Mouse (Mus musculus) hindbrain, embryonic 16.5 days (tissue): ENCODE data around the gene Cd6. TPM values are rescaled to one million over a fixed set of nuclear protein-coding genes. Genes with fewer than 3 reads are reported as not detected.

Experiments
- ATAC-seq: fragments of 200-750 bp; cut with Nextera tagmentation; 2 replicates; pipeline ENCODE4 v1.8.0; 2017; ENCODE audit warnings: moderate TSS enrichment, moderate library complexity
- H3K27ac ChIP-seq: fragments of 300-500 bp; sonication (generic); 2 replicates; pipeline ENCODE4 v1.5.1; 2014; ENCODE audit warnings: low read depth, mild to moderate bottlenecking, control low read depth, low read length, moderate library complexity
- H3K27me3 ChIP-seq: fragments of 300-500 bp; sonication (generic); replicated peaks from 2 replicates; pipeline ENCODE4 v1.6.1; 2014; ENCODE audit warnings: low read length; ENCODE audit not compliant: control insufficient read depth, insufficient read depth
- H3K36me3 ChIP-seq: fragments of 300-500 bp; sonication (generic); 2 replicates; pipeline ENCODE4 v1.6.1; 2014; ENCODE audit warnings: mild to moderate bottlenecking, low read length, moderate library complexity, mixed read lengths; ENCODE audit not compliant: control insufficient read depth, insufficient read depth
- H3K4me1 ChIP-seq: fragments of 300-500 bp; sonication (generic); 2 replicates; pipeline ENCODE4 v1.6.1; 2014; ENCODE audit warnings: low read depth, low read length; ENCODE audit not compliant: control insufficient read depth, insufficient read depth
- H3K4me2 ChIP-seq: fragments of 300-500 bp; sonication (generic); 2 replicates; pipeline ENCODE4 v1.6.1; 2014; ENCODE audit warnings: mild to moderate bottlenecking, low read length, control low read depth, moderate library complexity
- H3K4me3 ChIP-seq: fragments of 300-500 bp; sonication (generic); 2 replicates; pipeline ENCODE4 v1.5.1; 2014; ENCODE audit warnings: mild to moderate bottlenecking, low read length, control low read depth, moderate library complexity
- H3K9ac ChIP-seq: fragments of 300-500 bp; sonication (generic); 2 replicates; pipeline ENCODE4 v1.6.1; 2014; ENCODE audit warnings: low read depth, mild to moderate bottlenecking, control low read depth, low read length, moderate library complexity
- H3K9me3 ChIP-seq: fragments of 300-500 bp; sonication (generic); 2 replicates; pipeline ENCODE4 v1.6.1; 2014; ENCODE audit warnings: mild to moderate bottlenecking, low read length, moderate library complexity; ENCODE audit not compliant: control insufficient read depth
- WGBS: fragments of 180-500 bp; shearing (Covaris S2); extraction: QIAGEN DNeasy Blood & Tissue Kit; methylation state at CpG from one replicate; pipeline ENCODE4 v1.1.7; 2014; 5-methylcytosine and 5-hydroxymethylcytosine counted together
- polyA plus RNA-seq: library from polyadenylated mRNA; unstranded; fragments of >200 nt; fragmentation: Nextera tagmentation; extraction: Ambion mirVana; gene quantifications from 2 replicates; pipeline ENCODE4 v1.2.1, GENCODE M21; 2015

Gene Cd6
- polyA plus RNA-seq, 1 experiment from 2014 or later, result not detected

DNA sequence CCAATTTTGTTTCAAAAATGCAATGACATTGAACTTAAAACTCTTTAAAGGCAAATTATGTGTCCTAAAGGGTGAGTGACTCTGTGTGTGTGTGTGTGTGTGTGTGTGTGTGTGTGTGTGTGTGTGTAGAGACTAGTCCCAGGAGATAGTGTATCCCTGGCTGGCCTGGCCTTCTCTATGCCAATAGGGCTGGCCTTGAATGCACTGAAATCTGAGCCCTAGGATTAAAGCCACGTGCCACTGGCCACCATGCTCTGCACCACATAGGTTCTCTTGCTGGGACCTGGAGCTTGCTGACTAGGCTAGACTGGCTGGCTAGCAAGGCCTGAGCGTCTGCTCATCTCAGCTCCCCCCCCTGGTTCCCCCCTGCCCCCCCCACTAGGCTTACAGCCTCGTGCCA is 36.8 kb downstream of the Cd6 start:
- Histone ChIP-seq H3K4me3 (no peak overlapping the region), H3K9ac (no peak overlapping the region), H3K27me3 (no peaks in the 10 kb centered on the region), H3K4me2 (no peak overlapping the region), H3K36me3 (no peaks in the 10 kb centered on the region), H3K27ac (no peak overlapping the region), H3K9me3 (no peaks in the 10 kb centered on the region), H3K4me1 (no peaks in the 10 kb centered on the region)
- 60% methylated on average over 3 of the region's 3 CpGs for WGBS
- ATAC-seq, result no peak

GRCm38 (mm10) chr19:10790323-10790722 is 39.5 kb downstream of the Cd6 start:
- Histone ChIP-seq H3K4me1 (no peaks in the 10 kb centered on the region), H3K4me3 (no peak overlapping the region), H3K9me3 (no peaks in the 10 kb centered on the region), H3K27me3 (no peaks in the 10 kb centered on the region), H3K36me3 (no peaks in the 10 kb centered on the region), H3K27ac (no peak overlapping the region), H3K9ac (no peak overlapping the region), H3K4me2 (no peak overlapping the region)
- ATAC-seq, result no peak
- WGBS, result 83% methylated on average over 9 of the region's 9 CpGs

DNA sequence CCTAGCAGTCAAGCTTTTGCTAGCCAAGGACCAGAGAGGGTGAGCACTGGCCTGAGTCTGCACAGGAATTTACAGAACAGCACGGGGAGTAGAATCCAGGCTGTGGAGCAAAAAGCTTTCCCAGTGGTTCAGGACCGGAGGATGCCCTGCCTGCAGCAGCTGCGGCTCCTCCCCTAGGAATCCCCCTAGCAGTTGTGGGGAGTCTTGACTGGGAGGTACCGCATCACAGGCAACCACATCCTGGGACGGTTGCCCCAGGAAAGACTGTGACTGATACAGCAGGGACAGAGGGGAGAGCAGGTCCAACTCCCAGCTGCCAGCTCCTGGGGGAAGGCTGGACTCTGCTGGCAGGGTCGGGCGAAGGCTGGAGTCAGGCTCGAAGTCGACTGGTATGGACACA is 41.6 kb downstream of the Cd6 start:
- no peak for ATAC-seq

GRCm38 (mm10) chr19:10787406-10787805 is 42.5 kb downstream of the Cd6 start:
- Histone ChIP-seq H3K9me3 (no peaks in the 10 kb centered on the region), H3K27ac (no peak overlapping the region), H3K4me2 (no peak overlapping the region), H3K9ac (no peak overlapping the region), H3K4me3 (no peak overlapping the region), H3K27me3 (no peaks in the 10 kb centered on the region), H3K4me1 (no peaks in the 10 kb centered on the region), H3K36me3 (no peaks in the 10 kb centered on the region)
- WGBS, result 76% methylated on average over 4 of the region's 4 CpGs
- ATAC-seq, result no peak

More for the DNA sequence above, 41.6 kb downstream of the Cd6 start:
- H3K4me2 ChIP-seq, result no peak overlapping the region
- no peaks in the 10 kb centered on the region for H3K4me1 ChIP-seq
- no peak overlapping the region for H3K4me3 ChIP-seq
- H3K27me3 ChIP-seq, result no peaks in the 10 kb centered on the region
- 72% methylated on average over 9 of the region's 9 CpGs for WGBS
- no peak overlapping the region for H3K27ac ChIP-seq
- H3K9me3 ChIP-seq, result no peaks in the 10 kb centered on the region
- H3K36me3 ChIP-seq, result no peaks in the 10 kb centered on the region
- no peak overlapping the region for H3K9ac ChIP-seq

- ATAC-seq, result no peak
- H3K9ac ChIP-seq, result no peak overlapping the region
- H3K4me2 ChIP-seq, result no peak overlapping the region
- H3K27me3 ChIP-seq, result no peaks in the 10 kb centered on the region
- no peak overlapping the region for H3K4me3 ChIP-seq
- no peaks in the 10 kb centered on the region for H3K36me3 ChIP-seq
- no peaks in the 10 kb centered on the region for H3K9me3 ChIP-seq
- no peak overlapping the region for H3K27ac ChIP-seq
- 85% methylated on average over 6 of the region's 6 CpGs for WGBS
- no peaks in the 10 kb centered on the region for H3K4me1 ChIP-seq
Measured at GRCm38 (mm10) chr19:10786753-10787152, 43.1 kb downstream of the Cd6 start.

- ATAC-seq, result peak; percentile 64
- Histone ChIP-seq H3K4me1 (no peaks in the 10 kb centered on the region), H3K4me3 (no peak overlapping the region), H3K27me3 (no peaks in the 10 kb centered on the region), H3K27ac (no peak overlapping the region), H3K4me2 (no peak overlapping the region), H3K36me3 (no peaks in the 10 kb centered on the region), H3K9me3 (no peaks in the 10 kb centered on the region), H3K9ac (no peak overlapping the region)
- WGBS, result 71% methylated on average over 10 of the region's 10 CpGs
Measured at GRCm38 (mm10) chr19:10784796-10785459, 44.9 kb downstream of the Cd6 start.

DNA sequence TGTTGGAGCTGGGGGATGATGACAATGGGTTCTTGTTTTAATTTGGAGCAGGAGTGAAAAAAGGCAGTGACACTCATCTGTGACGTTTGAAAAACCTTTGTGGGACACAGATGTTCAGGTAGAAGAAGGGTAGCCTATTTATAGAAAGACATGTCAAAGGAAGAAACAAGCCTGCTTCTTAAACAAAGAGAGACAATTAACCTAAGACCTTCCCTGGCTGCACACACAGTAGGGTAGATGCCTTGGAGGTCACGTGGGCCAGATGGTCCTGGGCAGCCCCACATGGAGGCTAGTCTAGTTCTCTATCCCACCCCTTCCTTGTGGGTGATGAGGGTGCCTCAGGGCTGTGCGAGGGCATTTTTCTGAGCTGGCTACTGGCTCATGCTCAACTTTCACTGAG is 45.8 kb downstream of the Cd6 start:
- peak; percentile 62 for ATAC-seq
- no peak overlapping the region for H3K9ac ChIP-seq
- H3K4me1 ChIP-seq, result no peaks in the 10 kb centered on the region
- no peaks in the 10 kb centered on the region for H3K9me3 ChIP-seq
- no peak overlapping the region for H3K27ac ChIP-seq
- no peaks in the 10 kb centered on the region for H3K36me3 ChIP-seq
- H3K4me2 ChIP-seq, result no peak overlapping the region
- no peaks in the 10 kb centered on the region for H3K27me3 ChIP-seq
- WGBS, result 22% methylated on average over 3 of the region's 3 CpGs
- H3K4me3 ChIP-seq, result no peak overlapping the region

DNA sequence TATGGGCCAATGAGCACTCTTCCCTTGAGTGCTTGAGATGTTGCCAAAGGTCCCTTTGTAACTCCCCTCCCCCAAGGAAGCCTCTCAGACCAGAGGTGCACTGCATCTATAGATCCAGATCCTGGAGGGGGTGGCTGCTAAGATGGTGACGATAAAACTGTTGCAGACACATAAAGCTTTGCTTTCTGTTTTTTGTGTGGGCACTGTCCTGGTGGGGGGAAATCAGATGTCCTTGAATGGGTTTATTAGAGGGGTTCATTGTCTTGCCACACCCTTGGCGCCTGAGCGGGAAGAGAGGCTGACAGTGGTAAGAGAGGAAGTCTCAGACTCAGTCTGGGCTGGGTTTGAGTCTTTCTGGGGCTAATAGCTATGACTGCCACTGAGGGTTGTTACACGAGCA is 46.7 kb downstream of the Cd6 start:
- Histone ChIP-seq H3K27me3 (no peaks in the 10 kb centered on the region), H3K27ac (no peak overlapping the region), H3K4me2 (no peak overlapping the region), H3K4me1 (no peaks in the 10 kb centered on the region), H3K9me3 (no peaks in the 10 kb centered on the region), H3K4me3 (no peak overlapping the region), H3K36me3 (no peaks in the 10 kb centered on the region), H3K9ac (no peak overlapping the region)
- WGBS, result 82% methylated on average over 4 of the region's 4 CpGs
- ATAC-seq, result no peak

DNA sequence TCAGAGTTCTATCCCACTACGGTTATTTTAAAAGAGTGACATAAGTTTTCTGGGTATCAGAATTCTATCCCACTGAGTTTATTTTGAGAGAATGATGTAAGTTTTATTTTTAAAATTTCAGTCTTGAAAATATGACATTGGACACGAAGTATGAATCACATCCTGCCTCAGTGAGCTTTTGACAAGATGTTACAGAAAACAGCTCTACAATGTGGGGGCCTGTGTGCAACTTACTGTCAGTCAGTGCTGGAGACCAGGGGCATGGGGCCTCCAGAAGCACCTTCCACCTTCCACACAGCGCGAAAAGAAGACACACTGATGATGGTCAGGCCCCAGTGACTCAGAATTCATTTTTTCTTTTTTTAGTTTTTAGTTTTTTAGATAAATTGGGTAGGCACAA is 48.2 kb downstream of the Cd6 start:
- no peak for ATAC-seq
- WGBS, result 82% methylated on average over 4 of the region's 4 CpGs
- no peaks in the 10 kb centered on the region for H3K9me3 ChIP-seq

GRCm38 (mm10) chr19:10776906-10777305 is 53.0 kb downstream of the Cd6 start:
- H3K4me1 ChIP-seq, result no peaks in the 10 kb centered on the region
- no peaks in the 10 kb centered on the region for H3K9me3 ChIP-seq
- H3K36me3 ChIP-seq, result no peaks in the 10 kb centered on the region
- ATAC-seq, result no peak
- 94% methylated on average over 4 of the region's 4 CpGs for WGBS
- H3K27me3 ChIP-seq, result no peaks in the 10 kb centered on the region
- no peak overlapping the region for H3K27ac ChIP-seq
- no peak overlapping the region for H3K9ac ChIP-seq
- H3K4me2 ChIP-seq, result no peak overlapping the region
- no peak overlapping the region for H3K4me3 ChIP-seq

More for the DNA sequence above, 48.2 kb downstream of the Cd6 start:
- Histone ChIP-seq H3K36me3 (no peaks in the 10 kb centered on the region), H3K4me1 (no peaks in the 10 kb centered on the region), H3K27ac (no peak overlapping the region), H3K27me3 (no peaks in the 10 kb centered on the region), H3K4me3 (no peak overlapping the region), H3K4me2 (no peak overlapping the region), H3K9ac (no peak overlapping the region)
